Mouse (Mus musculus): ENCODE results near the gene Hmgcs2.

The Hmgcs2 gene

DNA sequence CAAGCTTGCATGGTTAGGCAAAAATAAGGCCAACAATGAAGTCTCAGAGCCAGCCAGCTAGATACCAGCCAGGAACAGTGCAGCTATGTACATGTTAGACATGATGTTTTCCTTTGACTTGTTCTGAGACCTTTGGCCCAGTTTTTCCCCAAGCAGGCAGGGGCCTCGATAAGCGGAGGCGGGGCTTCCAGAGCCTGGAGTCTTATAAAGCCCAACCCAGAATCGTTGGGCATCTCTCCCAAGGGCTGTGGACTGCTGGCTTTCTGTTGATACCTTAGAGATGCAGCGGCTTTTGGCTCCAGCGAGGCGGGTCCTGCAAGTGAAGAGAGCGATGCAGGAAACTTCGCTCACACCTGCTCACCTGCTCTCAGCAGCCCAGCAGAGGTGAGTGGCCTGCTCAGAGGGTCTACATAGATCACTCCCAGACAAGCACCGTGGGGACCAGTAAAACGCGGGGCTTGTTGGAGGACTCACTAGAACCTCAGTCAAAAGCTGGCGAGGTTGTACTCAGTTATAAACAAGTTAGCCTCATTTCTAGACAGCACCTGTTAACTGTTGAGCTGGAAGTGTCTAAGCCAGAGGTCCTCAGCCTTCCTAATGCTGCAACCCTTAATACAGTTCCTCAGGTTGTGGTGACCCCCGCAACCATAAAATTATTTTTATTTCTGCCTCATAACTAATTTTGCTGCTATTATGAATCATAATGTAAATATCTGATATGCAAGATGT is at the start of gene Hmgcs2:
Gene Hmgcs2, plus strand, starts transcription at position 232 of the 729 bp plus-strand sequence.
- DNase-seq: no peak

- DNase-seq: no peak
These were observed 46.7 kb upstream of the Hmgcs2 start for GRCm38 (mm10) chr3:98233504-98233903.

DNA sequence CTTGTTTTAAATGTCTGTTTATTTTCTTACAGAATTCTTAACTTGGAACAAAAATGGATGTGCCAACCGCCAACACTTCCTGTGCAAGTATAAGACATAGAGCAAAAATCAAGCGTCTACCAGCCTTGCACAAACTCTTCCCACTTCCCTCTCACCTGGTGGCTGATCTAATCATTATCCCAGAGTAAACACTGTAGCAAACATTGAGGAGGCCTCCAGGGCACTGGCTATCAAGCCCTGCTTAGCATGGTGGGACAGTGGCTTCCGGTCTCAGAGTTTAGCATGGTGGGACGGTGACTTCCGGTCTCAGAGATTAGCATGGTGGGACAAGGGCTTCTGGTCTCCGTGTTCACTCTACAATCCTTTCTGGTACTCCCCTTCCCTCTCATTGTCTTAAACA is 44.0 kb upstream of the Hmgcs2 start:
- DNase-seq: no peak

GRCm38 (mm10) chr3:98237240-98237639 is 43.0 kb upstream of the Hmgcs2 start:
- no peak for DNase-seq

DNA sequence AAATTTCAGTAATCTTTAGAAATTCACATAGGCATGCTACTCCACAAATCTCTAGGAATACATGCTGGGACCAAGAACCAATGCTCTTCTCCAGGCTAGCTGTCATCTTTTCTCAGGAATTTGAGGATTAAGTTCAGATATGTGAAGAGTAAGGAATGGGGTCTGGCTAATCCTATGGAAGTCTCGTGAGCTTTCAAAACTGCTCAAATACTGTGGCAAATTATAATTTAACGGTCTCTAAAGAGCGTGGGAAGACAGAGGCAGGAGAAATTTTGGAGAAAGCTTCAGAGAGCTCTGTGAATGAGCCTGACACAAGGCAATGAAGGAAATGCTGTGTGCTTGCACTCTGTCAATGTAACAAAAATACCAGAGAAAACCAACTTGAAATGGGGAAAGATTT is 42.1 kb upstream of the Hmgcs2 start:
- DNase-seq: no peak

GRCm38 (mm10) chr3:98242051-98242450 is 38.2 kb upstream of the Hmgcs2 start:
- no peak for DNase-seq

- DNase-seq: no peak
These were observed 37.7 kb upstream of the Hmgcs2 start for GRCm38 (mm10) chr3:98242458-98243037.

DNA sequence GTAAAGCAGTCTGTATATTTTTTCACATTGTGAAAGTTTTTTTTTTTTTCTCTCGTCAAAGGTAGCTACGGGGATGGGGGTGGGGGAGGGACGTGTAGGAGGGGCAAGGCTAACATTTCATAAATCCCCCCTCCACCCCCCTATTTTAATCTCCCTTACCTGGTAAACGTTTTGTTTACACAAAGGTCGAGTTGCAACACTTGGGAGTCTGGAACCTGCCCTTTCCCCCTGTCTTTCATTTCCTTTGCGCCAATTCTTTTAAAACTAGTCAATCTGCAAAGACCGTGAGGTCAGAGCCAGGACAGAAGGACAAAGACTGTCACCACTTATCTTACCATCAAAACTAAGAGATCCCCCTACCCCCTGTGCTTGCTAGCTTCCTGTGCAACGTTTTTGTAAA is 34.3 kb upstream of the Hmgcs2 start:
- no peak for DNase-seq

GRCm38 (mm10) chr3:98246985-98247751 is 33.1 kb upstream of the Hmgcs2 start:
- DNase-seq: no peak

DNA sequence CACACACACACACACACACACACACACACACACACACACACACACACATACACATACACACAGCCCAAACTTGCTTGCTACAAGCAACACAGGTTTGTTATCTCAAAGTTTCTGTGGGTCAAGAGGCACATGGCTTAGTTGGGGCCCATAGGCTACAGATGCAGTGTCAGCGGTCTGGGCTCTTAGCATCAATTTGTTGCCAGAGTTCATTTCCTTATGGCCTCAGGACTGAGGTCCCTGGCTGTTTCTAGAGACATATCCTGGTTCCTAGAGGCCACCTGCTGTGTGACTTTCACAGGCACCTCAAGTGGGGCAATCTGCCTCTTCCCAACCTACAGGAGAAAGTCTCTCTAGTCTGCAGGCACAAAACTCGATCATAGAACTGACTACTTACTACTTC is 30.9 kb upstream of the Hmgcs2 start:
- DNase-seq: no peak

- no peak for DNase-seq
These were observed 30.3 kb upstream of the Hmgcs2 start for GRCm38 (mm10) chr3:98249833-98250448.

DNA sequence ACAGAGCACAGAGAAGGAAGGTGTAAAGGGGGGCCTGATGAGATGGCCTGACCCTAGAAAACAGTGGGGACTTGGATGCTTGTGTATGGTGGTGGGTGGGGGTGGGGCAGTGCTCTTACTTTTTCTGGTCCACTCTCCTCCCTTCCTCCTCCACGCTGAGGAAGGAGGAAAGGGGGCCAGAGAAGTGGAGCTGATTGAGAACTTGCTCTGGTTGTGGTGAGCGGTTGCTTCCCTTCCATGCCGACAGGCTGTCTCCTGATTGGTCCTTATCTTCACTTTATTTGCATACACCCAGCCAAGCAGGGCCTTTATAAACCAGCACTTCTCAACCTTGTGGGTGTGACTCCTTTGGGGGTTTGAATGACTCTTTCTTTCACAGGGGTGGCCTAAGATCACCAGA is 26.2 kb upstream of the Hmgcs2 start:
- DNase-seq: no peak

DNA sequence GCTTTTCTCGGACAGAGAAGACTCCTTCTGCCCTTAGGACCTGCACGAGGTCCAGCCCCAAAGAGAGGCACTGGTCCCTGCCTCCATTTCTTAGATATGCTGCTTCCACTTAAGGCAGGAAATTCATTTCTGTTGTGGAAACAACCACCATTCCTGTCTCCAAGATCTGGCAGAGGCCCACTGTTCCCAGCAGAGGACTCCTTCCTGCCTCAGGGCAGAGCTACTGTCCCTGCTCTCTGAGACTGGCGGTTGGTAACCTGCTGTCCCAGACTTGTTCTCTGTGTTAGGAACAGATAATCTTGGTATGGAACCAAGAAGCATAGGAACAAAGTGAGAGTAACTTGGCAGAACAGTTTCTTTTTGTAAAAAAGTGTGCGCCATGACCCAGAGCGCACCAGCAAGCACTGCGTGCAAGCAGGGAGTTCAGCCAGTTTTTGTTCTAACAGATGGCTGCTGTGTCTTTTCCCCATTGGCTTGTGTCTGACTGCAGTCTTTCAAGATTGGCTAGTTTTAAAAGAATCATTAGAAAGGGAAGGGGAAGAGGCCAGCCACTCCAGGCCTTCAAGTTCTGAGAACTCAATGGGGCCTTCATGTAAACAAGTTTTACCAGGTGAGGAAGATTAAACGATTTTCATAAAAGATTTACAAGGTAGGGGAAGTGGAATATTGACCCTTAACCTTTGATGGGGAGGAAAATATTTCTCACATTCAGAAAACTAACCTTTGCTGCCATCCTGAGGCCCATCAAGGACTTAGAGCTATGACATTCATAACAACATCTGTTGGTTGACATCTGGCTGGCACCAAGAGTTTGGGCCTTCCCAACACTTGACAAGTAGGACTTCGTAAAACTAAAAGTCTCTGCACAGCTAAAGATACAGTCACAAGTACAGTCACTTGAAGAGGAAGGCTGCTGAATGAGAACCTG is 25.3 kb upstream of the Hmgcs2 start:
- no peak for DNase-seq

DNA sequence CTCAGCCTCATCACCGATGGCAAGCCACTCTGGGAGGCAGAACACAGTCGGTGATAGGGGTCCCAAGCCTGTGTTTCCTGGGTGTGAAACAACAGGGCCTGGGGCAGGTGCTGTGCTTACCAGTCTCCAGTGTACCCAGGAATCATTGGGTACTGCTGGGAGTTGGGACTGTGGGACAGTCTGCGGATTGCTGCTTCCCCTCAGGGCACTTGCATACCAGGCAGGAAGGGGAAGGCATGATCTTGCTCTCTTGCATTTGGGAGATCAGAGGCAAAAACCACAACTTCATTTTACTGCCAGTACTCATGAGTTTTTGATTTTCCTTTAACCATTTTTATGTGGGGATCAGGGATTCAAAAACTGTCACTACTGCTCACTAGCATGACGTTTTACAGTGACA is 21.5 kb upstream of the Hmgcs2 start:
- no peak for DNase-seq

DNA sequence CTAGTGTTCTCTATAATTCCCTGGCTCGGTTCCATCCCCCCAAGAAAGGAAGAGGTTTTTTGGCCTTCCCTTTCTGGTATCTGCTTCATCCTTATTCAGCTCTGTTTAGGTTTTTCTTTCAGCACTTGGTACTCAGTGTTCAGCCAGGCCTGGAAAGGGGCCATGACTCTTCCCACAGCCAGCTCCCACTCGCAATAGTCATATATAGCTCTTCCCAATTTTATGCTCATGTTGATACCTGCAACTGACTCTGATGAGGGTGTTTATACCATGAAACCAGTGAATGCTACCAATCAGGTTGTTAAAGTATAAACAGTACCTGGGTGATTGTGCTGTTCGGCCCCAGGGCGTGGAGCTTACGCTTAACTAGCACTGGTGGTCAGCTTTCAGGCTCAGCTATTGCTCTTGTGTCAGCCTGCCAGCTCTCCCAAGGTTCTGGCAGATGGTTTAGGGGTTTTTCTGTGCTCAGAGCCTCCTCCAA is 20.9 kb upstream of the Hmgcs2 start:
- no peak for DNase-seq

DNA sequence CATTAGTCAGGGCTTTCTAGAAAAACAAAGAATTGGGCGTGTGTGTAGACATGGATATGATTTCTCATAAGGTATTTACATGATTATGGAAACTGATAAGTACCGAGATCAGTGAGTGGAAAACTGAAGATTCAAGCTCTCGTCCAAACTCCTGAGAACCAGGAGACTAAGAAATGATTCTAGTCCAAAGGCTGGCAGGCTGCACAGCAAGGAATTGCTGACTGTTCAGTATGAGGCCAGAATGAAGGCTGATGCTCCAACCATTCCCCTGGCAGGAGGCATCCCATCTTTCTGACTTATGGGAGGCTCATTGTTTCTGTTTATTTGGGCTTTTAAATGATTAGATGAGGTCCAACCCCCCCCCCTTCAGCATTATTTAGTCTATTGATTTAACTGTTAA is 19.7 kb upstream of the Hmgcs2 start:
- no peak for DNase-seq

- DNase-seq: no peak
These were observed 18.8 kb upstream of the Hmgcs2 start for GRCm38 (mm10) chr3:98261415-98261814.

- DNase-seq: no peak
These were observed 18.1 kb upstream of the Hmgcs2 start for GRCm38 (mm10) chr3:98262133-98262532.

DNA sequence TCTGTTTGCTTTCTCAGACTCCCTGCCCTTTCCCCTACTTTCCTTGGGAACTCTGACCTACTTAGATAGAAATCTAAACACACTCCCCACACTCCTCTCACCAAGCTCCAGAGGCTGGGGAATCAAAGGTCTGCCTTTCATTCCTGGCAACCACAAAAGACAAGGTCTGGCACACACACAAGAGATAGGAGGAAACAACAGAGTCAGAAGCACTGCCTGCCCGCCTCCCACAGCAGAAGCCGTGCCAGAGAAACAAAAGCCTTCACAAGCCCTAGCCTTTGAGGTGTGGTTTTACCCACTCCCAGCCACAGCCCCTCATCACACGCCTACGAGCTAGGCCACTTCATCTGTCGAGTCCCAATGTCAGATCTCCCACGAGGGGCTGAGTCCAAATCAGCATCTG is 13.0 kb upstream of the Hmgcs2 start:
- DNase-seq: no peak

- DNase-seq: no peak
These were observed 6.4 kb upstream of the Hmgcs2 start for GRCm38 (mm10) chr3:98273623-98274398.

DNA sequence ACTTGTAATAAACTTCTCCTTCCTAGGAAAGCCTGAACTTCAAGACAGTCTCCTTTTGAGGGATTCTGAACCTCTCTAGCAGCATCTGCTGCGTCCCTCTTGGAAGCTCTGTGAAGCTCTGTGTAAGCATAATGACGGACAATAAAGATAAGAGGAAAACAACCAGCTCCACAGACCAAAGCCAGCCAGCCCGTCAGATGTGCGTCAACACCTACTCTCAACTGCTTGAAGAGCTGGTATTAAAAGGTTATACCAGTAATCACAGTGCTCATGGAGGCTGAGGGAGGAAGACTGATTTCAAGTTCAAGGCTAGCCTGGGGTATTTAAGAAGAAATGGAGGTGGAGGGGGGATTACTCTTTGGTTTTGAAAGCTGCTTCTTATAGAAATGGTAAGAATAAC is 553 bp upstream of the Hmgcs2 start:
- DNase-seq: no peak
